Comparison of ENCODE assay signal across 29 mouse cellular contexts in genomic region chr7:96270684-96271083, GRCm38 (mm10).
DNase-seq lines count a peak whose midpoint lies in the region; ATAC-seq lines count a peak whose summit lies in the region.
"Had no signal": no experiment of that assay in that cellular context is flagged by ENCODE, and none has a peak within 500 bp of the region (broad histone marks: within the 10 kb centered on the region; RNA-seq: fewer than 3 reads in every experiment).

No protein-coding gene starts in this region.

- DNase-seq in cerebellum, postnatal 10 days, result peak; percentile 27 to 44
- no peak for DNase-seq in cerebellum, adult 11 months
- no peak for DNase-seq in midbrain, embryonic 10.5 days (ENCODE audit: low spot score)
- DNase-seq in retina, postnatal 1 day, result peak; percentile 81
- DNase-seq in adrenal gland, postnatal 10 days, result no peak
- DNase-seq: adrenal gland, postnatal 14 days; cerebellum, adult 18-20 months; cerebellum, postnatal 14 days; gastrocnemius, postnatal 25 days; heart, adult 11 months; heart, postnatal 36 days; kidney, postnatal 25 days; lung, postnatal 36 days; right cerebral cortex, postnatal 14 days had no signal

- WGBS in midbrain, embryonic 12.5 days, result 10% methylated on average over 4 of the region's 4 CpGs
- WGBS in midbrain, embryonic 10.5 days, result 33% methylated on average over 4 of the region's 4 CpGs
- 4% methylated on average over 4 of the region's 4 CpGs for WGBS in forebrain, embryonic 15.5 days

- peaks cover 22% of the 10 kb centered on the region for H3K4me1 ChIP-seq in midbrain, embryonic 12.5 days
- peaks cover 34% of the 10 kb centered on the region for H3K4me1 ChIP-seq in midbrain, embryonic 10.5 days
- H3K4me1 ChIP-seq in forebrain, embryonic 15.5 days, result peaks cover 53% of the 10 kb centered on the region
- H3K4me1 ChIP-seq: heart, embryonic 10.5 days; heart, embryonic 15.5 days; stomach, embryonic 15.5 days had no signal

- H3K36me3 ChIP-seq in midbrain, embryonic 12.5 days, result no peaks in the 10 kb centered on the region
- peaks cover 13% of the 10 kb centered on the region for H3K36me3 ChIP-seq in midbrain, embryonic 10.5 days
- H3K36me3 ChIP-seq in forebrain, embryonic 15.5 days, result no peaks in the 10 kb centered on the region
- H3K36me3 ChIP-seq: embryonic facial prominence, embryonic 15.5 days; heart, embryonic 10.5 days; heart, embryonic 15.5 days; hindbrain, embryonic 12.5 days; limb, embryonic 13.5 days; lung, embryonic 15.5 days; stomach, embryonic 15.5 days had no signal

- no peak overlapping the region for H3K27ac ChIP-seq in midbrain, embryonic 12.5 days (replicated peaks)
- no peak overlapping the region for H3K27ac ChIP-seq in midbrain, embryonic 10.5 days (replicated peaks)
- H3K27ac ChIP-seq in forebrain, embryonic 15.5 days (replicated peaks), result peak overlapping the region; percentile 59
- H3K27ac ChIP-seq: embryonic facial prominence, embryonic 10.5 days; embryonic facial prominence, embryonic 15.5 days; heart, embryonic 10.5 days; heart, embryonic 15.5 days; hindbrain, embryonic 12.5 days; hindbrain, postnatal 0 days; limb, embryonic 13.5 days; lung, embryonic 15.5 days; stomach, embryonic 15.5 days had no signal

- H3K27me3 ChIP-seq in midbrain, embryonic 12.5 days, result peaks cover 20% of the 10 kb centered on the region
- peaks cover 11% of the 10 kb centered on the region; the same call in 1 of the 2 replicates for H3K27me3 ChIP-seq in midbrain, embryonic 10.5 days (ENCODE audit: low read depth, poor library complexity, severe bottlenecking)
- no peaks in the 10 kb centered on the region for H3K27me3 ChIP-seq in forebrain, embryonic 15.5 days
- H3K27me3 ChIP-seq: CH12.LX; embryonic facial prominence, embryonic 15.5 days; heart, embryonic 15.5 days; hindbrain, embryonic 12.5 days; limb, embryonic 13.5 days; lung, embryonic 15.5 days; stomach, embryonic 15.5 days had no signal

- peak; percentile 59 for ATAC-seq in midbrain, embryonic 12.5 days (ENCODE audit: low FRiP score, low read depth)
- no peak for ATAC-seq in forebrain, embryonic 15.5 days (replicated peaks)
- no peak for ATAC-seq in megakaryocyte-erythroid progenitor cell, adult 5-6 weeks (replicated peaks; ENCODE audit: low FRiP score, low TSS enrichment, poor library complexity, severe bottlenecking)
- ATAC-seq: hindbrain, postnatal 0 days; intestine, postnatal 0 days had no signal

- no peak overlapping the region for H3K4me3 ChIP-seq in midbrain, embryonic 12.5 days
- H3K4me3 ChIP-seq in midbrain, embryonic 10.5 days, result no peak overlapping the region
- no peak overlapping the region for H3K4me3 ChIP-seq in forebrain, embryonic 15.5 days
- H3K4me3 ChIP-seq: embryonic facial prominence, embryonic 10.5 days; embryonic facial prominence, embryonic 15.5 days; heart, embryonic 10.5 days; heart, embryonic 15.5 days; hindbrain, embryonic 12.5 days; limb, embryonic 13.5 days; lung, embryonic 15.5 days; stomach, embryonic 15.5 days had no signal

- no peak overlapping the region for H3K4me2 ChIP-seq in midbrain, embryonic 12.5 days (replicated peaks)
- H3K4me2 ChIP-seq in forebrain, embryonic 15.5 days (replicated peaks), result no peak overlapping the region
- H3K4me2 ChIP-seq: embryonic facial prominence, embryonic 15.5 days; heart, embryonic 15.5 days; hindbrain, embryonic 12.5 days; limb, embryonic 13.5 days; liver, embryonic 11.5 days; lung, embryonic 15.5 days; stomach, embryonic 15.5 days had no signal

- no peaks in the 10 kb centered on the region for H3K9me3 ChIP-seq in midbrain, embryonic 12.5 days
- peaks cover 13% of the 10 kb centered on the region for H3K9me3 ChIP-seq in midbrain, embryonic 10.5 days (replicated peaks)
- no peaks in the 10 kb centered on the region for H3K9me3 ChIP-seq in forebrain, embryonic 15.5 days
- H3K9me3 ChIP-seq: embryonic facial prominence, embryonic 15.5 days; heart, embryonic 10.5 days; heart, embryonic 15.5 days; hindbrain, embryonic 12.5 days; lung, embryonic 15.5 days; stomach, embryonic 15.5 days had no signal

- no peak overlapping the region for H3K9ac ChIP-seq in midbrain, embryonic 12.5 days (replicated peaks)
- H3K9ac ChIP-seq in forebrain, embryonic 15.5 days (replicated peaks), result no peak overlapping the region
- H3K9ac ChIP-seq: embryonic facial prominence, embryonic 15.5 days; heart, embryonic 15.5 days; hindbrain, embryonic 12.5 days; limb, embryonic 13.5 days; lung, embryonic 15.5 days; stomach, embryonic 15.5 days had no signal

Comparison
In these comparisons a context has a peak if more than half of its experiments do, and no peak if none do; other contexts are left out.
1. DNase-seq: peak in cerebellum, postnatal 10 days (2 of 2) and retina, postnatal 1 day (single experiment); none in cerebellum, adult 11 months (single experiment), midbrain, embryonic 10.5 days (single experiment) and adrenal gland, postnatal 10 days (single experiment).